Mouse (Mus musculus): Measurements from ENCODE around the gene Zfp85. TPM values are rescaled to one million over a fixed set of nuclear protein-coding genes. Genes with fewer than 3 reads are reported as not detected.
A peak's percentile ranks its signal among the peaks of the same experiment; 100 is the strongest.
"Not testable (repeated sequence)": the region's sequence is repeated elsewhere in the genome, so short reads cannot be mapped to it uniquely, and the experiment has no call there.

Zfp85 gene
- 1 to 10 TPM in 17 of 26 experiments, under 1 TPM in 7, not detected in 2; 0.36 to 8.1 (median 2.1) TPM for total RNA-seq (2018; cell fraction: chromatin; rRNA removed)
- total RNA-seq (2018; cell fraction: cytosol; rRNA removed) = 1 to 10 TPM in 20 of 26 experiments, under 1 TPM in 6; 0.14 to 4.2 (median 2.5) TPM
- 1 to 10 TPM in 19 of 26 experiments, under 1 TPM in 6, not detected in 1; 0.36 to 7.8 (median 1.8) TPM for total RNA-seq (2018; cell fraction: nucleus; rRNA removed)
- 2.2 to 4.9 TPM (median 4.3 TPM) in 3 replicates for polyA plus RNA-seq (2018)

- Histone ChIP-seq H3K36me3 (ENCODE audit: inconsistent target) (peaks cover 10% of the 10 kb centered on the region; the same call in 1 of the 2 replicates), H3K4me3 (ENCODE audit: inconsistent target) (peak within 1 kb of the TSS; percentile 74), H3K27ac (peak within 1 kb of the TSS; percentile 73), H3K79me2 (ENCODE audit: inconsistent target) (no peaks in the 10 kb centered on the region; the same call in 1 of the 2 replicates)
- 6% methylated on average over 24 of the region's 24 CpGs for WGBS (ENCODE audit: missing documents)
Observed at GRCm38 (mm10) chr13:67754333-67755306, at the start of gene Zfp85. TSS of gene Zfp85 (minus strand) at chr13:67755228.

- H3K4me3 ChIP-seq (ENCODE audit: inconsistent target); H3K36me3 ChIP-seq (ENCODE audit: inconsistent target); H3K79me2 ChIP-seq (ENCODE audit: inconsistent target); H3K27ac ChIP-seq: not testable (repeated sequence)
- 94% methylated on average over 3 of the region's 3 CpGs for WGBS (ENCODE audit: missing documents)
Observed at GRCm38 (mm10) chr13:67799151-67799550, 44.1 kb upstream of the Zfp85 start.

GRCm38 (mm10) chr13:67798618-67799017 is 43.6 kb upstream of the Zfp85 start:
- no peak overlapping the region for H3K27ac ChIP-seq
- H3K4me3 ChIP-seq (ENCODE audit: inconsistent target) = no peak overlapping the region
- H3K36me3 ChIP-seq (ENCODE audit: inconsistent target) = no peaks in the 10 kb centered on the region
- 100% methylated on average over 3 of the region's 3 CpGs for WGBS (ENCODE audit: missing documents)
- H3K79me2 ChIP-seq (ENCODE audit: inconsistent target) = no peaks in the 10 kb centered on the region

- H3K27ac ChIP-seq = no peak overlapping the region
- no peak overlapping the region for H3K4me3 ChIP-seq (ENCODE audit: inconsistent target)
- H3K79me2 ChIP-seq (ENCODE audit: inconsistent target) = no peaks in the 10 kb centered on the region
- WGBS (ENCODE audit: missing documents) = 94% methylated on average over 10 of the region's 10 CpGs
- peaks cover 2% of the 10 kb centered on the region; the same call in 1 of the 2 replicates for H3K36me3 ChIP-seq (ENCODE audit: inconsistent target)
Observed at GRCm38 (mm10) chr13:67791921-67792455, 37.0 kb upstream of the Zfp85 start.

GRCm38 (mm10) chr13:67779265-67780221 is 24.5 kb upstream of the Zfp85 start, which contains the start of gene Zfp493:
TSS of gene Zfp493 (plus strand) at chr13:67779693.
- H3K27ac ChIP-seq = peak within 1 kb of the TSS; percentile 46
- peak within 1 kb of the TSS; percentile 68 for H3K4me3 ChIP-seq (ENCODE audit: inconsistent target)
- WGBS (ENCODE audit: missing documents) = 12% methylated on average over 22 of the region's 26 CpGs
- H3K79me2 ChIP-seq (ENCODE audit: inconsistent target) = no peaks in the 10 kb centered on the region
- H3K36me3 ChIP-seq (ENCODE audit: inconsistent target) = no peaks in the 10 kb centered on the region

- H3K27ac ChIP-seq = no peak overlapping the region
- no peaks in the 10 kb centered on the region for H3K79me2 ChIP-seq (ENCODE audit: inconsistent target)
- no peak overlapping the region for H3K4me3 ChIP-seq (ENCODE audit: inconsistent target)
- 81% methylated on average over 2 of the region's 2 CpGs for WGBS (ENCODE audit: missing documents)
- H3K36me3 ChIP-seq (ENCODE audit: inconsistent target) = no peaks in the 10 kb centered on the region
Observed at GRCm38 (mm10) chr13:67763031-67763768, 8.2 kb upstream of the Zfp85 start.

- WGBS (ENCODE audit: missing documents) = 90% methylated on average over 1 of the region's 1 CpGs
- H3K4me3 ChIP-seq (ENCODE audit: inconsistent target) = no peak overlapping the region
- no peaks in the 10 kb centered on the region for H3K79me2 ChIP-seq (ENCODE audit: inconsistent target)
- no peak overlapping the region for H3K27ac ChIP-seq
- H3K36me3 ChIP-seq (ENCODE audit: inconsistent target) = no peaks in the 10 kb centered on the region
Observed at GRCm38 (mm10) chr13:67759966-67760365, 4.9 kb upstream of the Zfp85 start.

- WGBS (ENCODE audit: missing documents) = 84% methylated on average over 6 of the region's 6 CpGs
- no peaks in the 10 kb centered on the region; the same call in 1 of the 2 replicates for H3K79me2 ChIP-seq (ENCODE audit: inconsistent target)
- H3K27ac ChIP-seq = no peak overlapping the region
- H3K36me3 ChIP-seq (ENCODE audit: inconsistent target) = peaks cover 6% of the 10 kb centered on the region; the same call in 1 of the 2 replicates
- no peak overlapping the region for H3K4me3 ChIP-seq (ENCODE audit: inconsistent target)
Observed at GRCm38 (mm10) chr13:67755761-67756160, 733 bp upstream of the Zfp85 start.

GRCm38 (mm10) chr13:67743896-67744295 is 11.1 kb downstream of the Zfp85 start:
- H3K79me2 ChIP-seq (ENCODE audit: inconsistent target) = no peaks in the 10 kb centered on the region
- no peak overlapping the region for H3K27ac ChIP-seq
- H3K36me3 ChIP-seq (ENCODE audit: inconsistent target) = peaks cover 11% of the 10 kb centered on the region
- 93% methylated on average over 9 of the region's 9 CpGs for WGBS (ENCODE audit: missing documents)
- no peak overlapping the region for H3K4me3 ChIP-seq (ENCODE audit: inconsistent target)

- 93% methylated on average over 3 of the region's 3 CpGs for WGBS (ENCODE audit: missing documents)
- Histone ChIP-seq H3K79me2 (ENCODE audit: inconsistent target) (no peaks in the 10 kb centered on the region), H3K4me3 (ENCODE audit: inconsistent target) (no peak overlapping the region), H3K36me3 (ENCODE audit: inconsistent target) (peaks cover 2% of the 10 kb centered on the region; the same call in 1 of the 2 replicates), H3K27ac (no peak overlapping the region)
Observed at GRCm38 (mm10) chr13:67742941-67743340, 12.1 kb downstream of the Zfp85 start.

- 96% methylated on average over 9 of the region's 9 CpGs for WGBS (ENCODE audit: missing documents)
- not testable (repeated sequence) for H3K4me3 ChIP-seq (ENCODE audit: inconsistent target); H3K27ac ChIP-seq; H3K79me2 ChIP-seq (ENCODE audit: inconsistent target); H3K36me3 ChIP-seq (ENCODE audit: inconsistent target)
Observed at GRCm38 (mm10) chr13:67734391-67734790, 20.6 kb downstream of the Zfp85 start.

GRCm38 (mm10) chr13:67729441-67729840 is 25.6 kb downstream of the Zfp85 start:
- Histone ChIP-seq H3K27ac (peak overlapping the region; percentile 33), H3K4me3 (ENCODE audit: inconsistent target) (peak overlapping the region; percentile 63), H3K79me2 (ENCODE audit: inconsistent target) (peaks cover 22% of the 10 kb centered on the region; the same call in 1 of the 2 replicates)
- 11% methylated on average over 4 of the region's 4 CpGs for WGBS (ENCODE audit: missing documents)
- H3K36me3 ChIP-seq (ENCODE audit: inconsistent target) = not testable (repeated sequence)

GRCm38 (mm10) chr13:67728641-67729318 is 26.2 kb downstream of the Zfp85 start, which contains the start of gene Zfp65:
TSS of gene Zfp65 (minus strand) at chr13:67729173.
- Histone ChIP-seq H3K36me3 (ENCODE audit: inconsistent target) (no peaks in the 10 kb centered on the region), H3K4me3 (ENCODE audit: inconsistent target) (peak within 1 kb of the TSS; percentile 63), H3K79me2 (ENCODE audit: inconsistent target) (peaks cover 26% of the 10 kb centered on the region; the same call in 1 of the 2 replicates), H3K27ac (peak within 1 kb of the TSS; percentile 33)
- WGBS (ENCODE audit: missing documents) = 5% methylated on average over 15 of the region's 21 CpGs

Measured in macrophage (primary cell).